Mouse (Mus musculus) kidney, adult 2 months (tissue): ENCODE measurements around the gene Smad6.

Experiments used
- CTCF ChIP-seq: fragments of 200-500 bp; conservative IDR thresholded peaks from 2 replicates; pipeline ENCODE4 v1.5.1; 2011; ENCODE audit warnings: low read depth, mild to moderate bottlenecking, control low read depth, low read length, moderate library complexity, mixed read lengths; ENCODE audit not compliant: insufficient read depth, insufficient read length
- POLR2A ChIP-seq: fragments of 200-500 bp; IDR thresholded peaks from one replicate; pipeline ENCODE4 v1.6.1; 2011; ENCODE audit warnings: low read depth, low read length, control low read depth

GRCm38 (mm10) chr9:63967408-63968172, 54.3 kb downstream of the Smad6 start:
- no peak for TF ChIP-seq POLR2A
- TF ChIP-seq CTCF, result no peak
